Mouse (Mus musculus): ENCODE data around the gene Dip2c. TPM values are rescaled to one million over a fixed set of nuclear protein-coding genes. Genes with fewer than 3 reads are reported as not detected.

The Dip2c gene
- total RNA-seq, 2 experiments from 2014 or later: 63.2 to 67.0 TPM

DNA sequence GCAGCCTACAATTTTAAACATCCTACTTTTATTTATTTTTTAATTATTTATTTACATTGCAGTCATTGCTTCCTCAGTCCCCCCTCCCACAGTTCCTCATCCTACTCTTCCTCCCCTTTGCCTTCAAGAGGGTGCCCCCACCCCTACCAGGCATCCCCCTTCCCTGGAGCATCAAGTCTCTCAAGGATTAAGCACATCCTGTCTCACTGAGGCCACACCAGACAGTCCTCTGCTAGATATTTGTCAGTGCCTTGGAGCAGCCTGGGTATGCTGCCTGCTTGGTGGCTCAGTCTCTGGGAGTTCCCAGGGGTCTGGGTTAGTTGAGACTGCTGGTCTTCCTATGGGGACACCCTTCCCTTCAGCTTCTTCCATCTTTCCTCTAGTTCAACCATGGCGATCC lies 397.8 kb downstream of the Dip2c start:
- no peak for DNase-seq

DNA sequence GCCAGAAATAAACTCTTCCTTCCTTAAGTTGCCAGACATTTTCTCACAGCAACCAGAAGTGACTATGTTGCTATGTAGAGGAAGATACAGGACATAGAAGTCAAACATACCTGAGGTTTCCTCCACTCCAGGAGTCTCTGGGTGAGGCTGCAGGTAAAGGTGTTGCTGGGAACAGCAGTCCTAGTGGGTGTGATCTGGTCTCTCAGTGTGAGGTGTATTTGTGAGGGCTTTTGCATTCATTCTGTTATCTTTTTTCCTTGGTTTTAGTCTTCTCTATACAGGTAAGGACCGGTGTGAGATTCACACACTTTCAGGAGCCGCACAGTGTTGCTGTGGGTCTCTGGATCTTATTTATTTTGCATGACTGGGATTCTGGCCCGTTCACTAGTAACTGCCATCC lies 405.2 kb downstream of the Dip2c start:
- no peak for DNase-seq

DNA sequence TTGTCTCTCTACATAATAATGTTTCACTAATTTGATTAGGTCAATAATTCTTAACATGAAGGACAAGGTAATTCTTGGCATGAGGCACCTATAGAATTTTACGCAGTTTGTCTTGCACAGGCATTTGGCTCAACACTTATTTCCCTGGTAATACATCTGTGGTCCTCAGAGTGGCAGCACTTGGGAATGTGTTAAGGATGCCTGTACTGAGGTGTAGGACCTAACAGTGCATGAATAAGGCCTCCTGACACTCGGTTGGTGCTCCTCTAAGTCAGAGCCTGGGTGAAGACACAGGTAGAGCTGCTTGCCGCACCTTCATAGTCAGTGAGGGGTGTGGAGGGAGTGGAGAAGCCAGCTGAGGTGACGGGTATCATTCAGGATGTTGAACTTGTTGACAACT lies 407.0 kb downstream of the Dip2c start:
- no peak for DNase-seq

DNA sequence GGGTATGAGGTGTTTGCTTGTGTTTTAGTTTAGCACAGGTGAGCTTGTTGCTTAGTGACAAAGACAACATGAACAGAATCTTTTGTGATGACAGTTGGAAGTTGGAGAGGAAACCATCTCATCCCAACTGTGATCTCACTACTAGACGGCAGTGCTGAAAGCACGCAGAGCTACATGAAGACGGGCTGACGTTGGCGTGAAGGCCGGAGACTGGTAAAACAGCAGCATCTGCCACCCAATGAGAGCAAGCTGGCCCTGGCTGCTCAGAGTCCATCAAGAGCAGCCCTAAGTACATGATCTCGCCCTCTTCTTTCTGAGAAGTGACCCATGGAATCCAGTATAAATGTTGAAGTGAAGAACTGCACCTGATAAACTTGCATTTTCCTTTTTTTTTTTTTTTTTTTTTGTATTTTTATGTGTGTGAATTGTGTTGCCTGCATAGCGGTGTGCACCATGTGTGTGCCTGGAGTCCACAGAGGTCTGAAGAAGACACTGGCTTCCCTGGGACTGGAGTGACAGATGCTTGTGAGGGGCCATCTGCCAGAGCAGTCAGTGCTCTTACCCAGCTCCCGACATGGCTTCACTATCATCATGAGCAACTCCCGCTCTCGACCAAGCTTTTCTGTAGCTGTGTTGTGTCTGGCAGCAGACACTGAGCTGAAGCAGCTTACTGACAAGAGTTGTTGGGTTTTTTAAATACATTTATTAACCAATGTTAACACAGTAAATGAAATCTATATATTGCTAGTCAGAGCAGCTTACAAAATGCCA lies 408.0 kb downstream of the Dip2c start:
- DNase-seq: no peak

DNA sequence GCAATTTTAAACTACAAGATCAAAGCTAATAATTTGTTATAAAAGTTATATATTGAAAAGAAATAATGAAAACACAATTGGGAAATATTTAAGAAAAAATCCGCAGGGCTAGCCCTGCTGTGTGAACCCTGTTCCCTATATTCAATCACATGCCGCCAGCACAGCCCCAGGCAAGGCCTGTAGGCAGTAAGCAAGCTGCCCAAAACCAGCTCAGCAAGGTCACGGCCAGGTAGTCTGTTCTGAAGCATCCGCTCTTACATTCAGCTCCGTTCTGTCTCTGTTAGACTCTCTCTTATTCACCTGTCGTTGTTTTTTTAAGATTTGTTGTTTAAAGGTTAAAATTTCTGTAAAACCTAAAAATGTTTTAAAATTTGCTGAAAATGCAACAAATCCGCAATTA lies 409.9 kb downstream of the Dip2c start:
- no peak for DNase-seq

DNA sequence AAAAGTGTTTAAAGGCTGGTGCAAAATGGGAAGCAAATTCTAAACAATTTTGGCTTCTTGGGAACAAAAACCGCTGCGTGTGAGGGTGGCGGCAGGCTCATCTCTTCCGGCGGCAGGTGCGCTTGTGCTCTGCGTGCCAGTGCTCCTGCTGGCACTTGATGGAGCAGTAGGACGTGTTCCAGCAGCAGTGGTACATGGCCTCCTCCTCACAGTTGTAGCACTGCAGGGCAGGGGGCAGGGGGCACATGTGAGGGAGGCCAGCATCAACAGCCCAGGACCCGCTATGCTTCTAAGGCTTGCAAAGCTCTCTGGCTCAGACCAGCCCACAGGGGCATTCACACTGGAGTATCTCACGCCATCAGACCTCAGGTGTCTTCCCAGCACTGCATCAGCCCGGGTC lies 410.4 kb downstream of the Dip2c start:
- no peak for DNase-seq

DNA sequence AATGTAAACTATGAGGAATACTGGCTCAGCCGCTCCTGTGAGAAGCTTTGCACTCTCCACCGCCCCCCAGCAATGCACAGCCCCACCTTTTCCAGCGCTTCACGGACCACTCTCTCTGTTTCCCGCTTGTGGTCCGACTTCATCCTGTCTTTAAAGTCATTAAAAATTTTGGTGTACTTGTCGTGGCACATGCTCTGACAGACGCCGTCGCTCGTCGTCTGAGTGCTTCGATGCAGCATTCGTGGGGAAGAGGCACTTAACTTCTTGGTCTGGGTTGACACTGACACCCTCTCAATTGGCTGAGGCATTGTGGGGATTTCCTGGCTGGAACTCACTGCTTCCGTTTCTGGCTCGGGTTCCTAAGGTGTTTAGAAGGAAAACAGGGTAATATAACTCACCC lies 413.0 kb downstream of the Dip2c start:
- DNase-seq: no peak

DNA sequence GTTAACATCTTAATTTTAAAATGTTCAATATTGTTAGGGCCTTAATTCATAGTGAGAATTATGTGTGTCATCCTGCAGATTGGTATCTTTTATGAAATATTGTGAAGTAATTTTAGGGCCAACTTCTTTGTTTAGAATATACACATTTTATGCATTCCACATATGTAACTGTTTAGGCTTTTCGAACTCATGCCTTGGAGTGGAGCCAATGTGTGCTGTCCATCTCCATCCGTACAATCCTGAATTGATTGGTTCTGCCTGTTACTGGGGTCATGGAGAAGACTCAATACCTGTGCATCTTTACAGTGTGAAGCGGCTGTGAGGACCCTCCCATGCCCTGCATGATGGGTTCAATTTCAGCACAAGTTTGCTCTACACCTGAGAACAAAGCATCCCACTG lies 416.5 kb downstream of the Dip2c start:
- DNase-seq: no peak

DNA sequence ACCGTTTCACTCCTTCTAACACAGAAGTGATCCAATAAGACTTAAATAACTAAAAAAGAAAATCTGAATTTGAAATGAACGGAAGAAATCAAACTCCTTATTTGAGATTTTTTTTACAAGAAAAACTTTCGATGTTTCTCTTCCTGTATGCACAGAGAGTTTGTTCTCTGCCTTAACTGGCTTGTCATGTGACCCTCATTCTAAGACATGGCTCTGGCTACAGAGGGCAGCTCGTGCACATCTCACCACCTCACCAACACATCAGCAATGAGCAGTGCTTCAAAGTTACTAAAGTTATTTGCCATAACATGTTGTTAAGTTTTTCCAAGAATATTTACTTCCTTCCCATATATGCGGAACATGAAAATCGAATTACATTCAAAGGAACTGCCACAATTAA lies 418.3 kb downstream of the Dip2c start:
- no peak for DNase-seq

DNA sequence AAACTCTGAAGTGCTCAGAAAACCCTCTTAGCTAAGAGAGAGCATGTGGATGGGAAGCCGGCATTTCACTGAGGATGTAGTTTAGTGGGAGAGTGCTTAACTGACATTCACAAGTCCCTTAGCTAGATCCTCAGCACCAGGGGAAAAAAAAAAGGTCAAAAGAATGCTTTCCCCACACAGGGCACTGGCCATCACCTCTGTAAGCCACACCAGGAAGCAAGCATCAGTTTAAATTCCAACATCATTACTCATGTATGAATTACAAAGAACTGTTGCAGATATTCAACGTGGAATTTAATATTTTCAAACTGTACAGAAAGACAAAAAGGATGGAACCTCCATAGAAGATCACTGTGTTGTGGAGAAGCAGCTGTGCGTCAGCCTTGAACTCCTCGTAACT lies 419.1 kb downstream of the Dip2c start:
- DNase-seq: no peak

DNA sequence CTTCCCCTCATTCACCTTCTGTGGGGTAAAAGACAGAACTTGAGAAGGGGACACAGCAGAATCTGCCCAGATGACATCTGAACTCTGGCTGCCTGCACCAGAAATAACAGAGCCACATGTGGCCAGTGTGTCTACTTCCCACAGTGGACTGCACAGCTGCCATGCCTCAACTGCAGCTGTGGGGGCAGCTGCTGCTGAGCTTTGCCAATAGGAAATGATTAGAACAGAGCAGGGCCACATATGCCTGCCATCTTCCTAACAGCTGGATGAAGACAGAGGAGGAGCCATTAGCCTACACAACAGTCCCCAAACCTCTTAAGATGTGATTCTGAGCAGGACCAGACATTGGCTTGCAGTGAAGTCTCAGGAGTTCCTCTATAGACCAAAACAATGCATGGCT lies 419.5 kb downstream of the Dip2c start:
- peak; percentile 49 for DNase-seq

DNA sequence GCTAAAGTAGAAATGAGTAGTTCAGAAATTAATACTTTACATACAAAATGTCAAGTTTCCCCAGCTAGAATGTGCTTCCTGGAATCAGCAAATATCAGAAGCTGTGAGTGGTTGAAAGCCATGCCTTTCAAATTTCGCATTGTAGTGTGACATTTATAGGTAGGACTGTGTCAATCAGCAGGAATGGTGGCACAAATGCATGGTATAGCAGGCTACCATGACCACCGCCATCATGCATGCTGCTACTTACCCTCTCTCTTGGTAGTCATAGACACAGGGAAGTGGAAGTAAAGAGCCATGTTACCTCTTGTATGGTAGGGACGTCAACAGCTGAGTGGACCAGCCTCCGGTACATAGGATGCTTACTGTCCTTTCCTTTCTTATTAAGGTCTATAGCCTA lies 421.0 kb downstream of the Dip2c start:
- DNase-seq: no peak

DNA sequence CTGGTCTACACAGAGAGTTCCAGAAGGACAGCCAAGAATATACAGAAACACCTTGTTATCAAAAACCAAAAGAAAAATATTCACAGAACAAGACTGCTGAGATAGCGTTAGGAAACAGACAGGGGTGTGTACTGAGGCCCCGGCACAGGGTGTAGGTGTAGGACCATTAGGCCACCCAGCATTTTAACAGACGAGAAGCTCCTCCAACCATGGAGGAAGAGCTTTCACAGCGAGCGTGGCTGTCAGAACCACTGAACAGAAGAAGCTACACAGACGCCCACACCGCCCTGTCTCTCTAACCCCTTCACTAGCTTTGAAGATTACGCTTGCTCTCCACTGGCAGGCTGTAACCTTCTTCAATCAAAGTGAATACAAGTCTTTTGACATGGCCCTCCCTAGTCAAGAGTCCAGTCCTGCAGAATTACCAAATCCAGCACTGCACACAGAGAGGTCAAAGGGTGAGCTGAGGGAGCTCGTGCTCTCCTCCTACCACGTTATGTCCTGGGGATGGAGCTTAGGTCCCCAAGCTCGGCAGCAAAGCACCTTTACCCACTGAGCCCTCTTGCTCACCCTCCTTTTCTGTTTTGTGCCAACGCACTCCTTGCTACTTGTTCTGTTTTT lies 426.4 kb downstream of the Dip2c start:
- no peak for DNase-seq

DNA sequence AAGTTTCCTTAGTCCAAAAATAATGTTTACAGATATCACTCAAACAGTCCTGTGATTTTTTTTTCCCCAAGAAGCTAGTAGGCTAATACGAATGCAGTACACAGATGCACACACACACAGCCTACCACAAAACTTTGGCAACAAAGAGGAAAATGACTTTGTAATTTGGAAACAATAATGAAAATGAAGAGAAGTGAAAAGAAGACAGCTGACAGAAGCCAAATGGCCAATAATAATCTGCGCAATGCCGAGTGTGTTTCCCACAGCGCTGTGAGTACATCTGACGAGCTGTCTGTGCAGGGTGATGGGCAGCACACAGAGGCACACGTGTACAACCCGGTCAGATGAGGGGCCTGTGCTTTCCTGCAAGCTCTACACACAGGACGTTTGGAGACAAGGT lies 430.4 kb downstream of the Dip2c start:
- no peak for DNase-seq

DNA sequence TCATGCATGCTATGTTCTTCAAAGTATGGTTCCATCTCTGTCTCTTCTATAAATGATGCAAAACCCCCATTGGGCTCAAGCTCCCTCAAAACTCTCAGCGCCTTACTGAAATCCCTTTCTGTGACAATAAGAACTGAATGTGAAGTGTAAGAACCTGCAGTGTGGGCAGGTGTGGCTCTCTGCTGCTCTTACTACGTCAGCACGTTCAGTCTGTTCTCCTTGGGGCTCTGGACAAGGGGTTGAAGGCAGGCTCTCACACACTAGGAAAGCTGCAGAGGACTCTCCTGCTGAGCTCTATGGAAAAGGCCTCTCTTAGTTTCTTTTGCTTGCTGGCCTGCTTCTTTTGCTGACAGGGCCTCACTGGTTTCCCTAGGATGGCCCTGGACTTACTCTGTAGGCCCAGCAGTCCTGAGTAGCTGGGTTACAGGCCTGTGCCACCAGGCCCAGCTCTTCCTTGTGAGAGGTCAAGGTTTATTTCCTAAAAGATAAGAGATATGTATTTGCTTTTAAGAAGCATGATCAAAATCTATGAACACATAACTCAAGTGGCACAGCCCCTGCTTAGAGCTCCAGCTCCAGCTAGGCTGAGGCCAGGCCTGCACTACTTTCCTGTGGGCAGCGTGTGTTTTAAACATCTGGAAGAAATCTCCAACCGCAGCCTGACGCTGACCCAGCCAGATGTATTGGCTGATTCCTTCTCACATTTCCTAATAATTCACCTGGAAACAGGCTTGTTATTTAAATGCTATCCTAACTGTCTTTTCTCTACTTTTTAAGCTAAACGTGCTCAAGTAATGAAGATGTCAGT lies 432.3 kb downstream of the Dip2c start:
- no peak for DNase-seq

DNA sequence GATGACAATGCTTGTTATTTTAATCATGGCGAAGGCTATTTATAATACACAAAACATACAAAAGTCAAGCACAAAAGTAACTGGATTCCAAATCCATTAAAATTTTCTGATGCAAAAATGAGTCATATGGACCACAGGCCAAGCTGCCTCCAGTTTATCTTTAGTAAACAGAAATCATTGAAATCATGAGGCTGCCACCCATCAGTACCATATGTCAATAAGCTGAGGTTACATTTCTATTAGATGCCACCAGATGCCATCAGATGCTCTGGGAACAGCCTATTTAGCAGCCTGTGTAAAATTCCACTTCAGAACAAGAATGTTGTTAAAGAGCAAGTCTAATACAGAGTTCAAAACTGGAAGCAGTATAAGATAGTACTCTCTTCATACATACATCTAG lies 436.1 kb downstream of the Dip2c start:
- no peak for DNase-seq

DNA sequence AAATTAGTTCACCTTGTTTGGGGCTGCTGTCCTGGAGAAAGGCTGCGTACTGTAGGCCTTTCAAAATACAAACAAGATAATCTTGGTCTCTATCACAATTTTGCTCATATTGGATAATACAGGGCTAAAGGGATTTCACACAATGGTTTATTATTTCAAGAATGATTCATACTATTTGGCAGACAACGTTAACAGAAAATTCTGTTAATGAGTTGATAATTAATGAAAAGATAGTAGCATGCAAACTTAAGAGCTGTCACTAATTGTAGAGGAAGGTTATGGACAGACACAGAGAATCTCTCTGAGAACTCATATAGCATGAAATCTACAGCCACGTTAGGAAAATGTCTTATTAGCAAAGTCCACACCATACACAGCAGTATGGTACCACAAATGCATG lies 436.6 kb downstream of the Dip2c start:
- DNase-seq: no peak

DNA sequence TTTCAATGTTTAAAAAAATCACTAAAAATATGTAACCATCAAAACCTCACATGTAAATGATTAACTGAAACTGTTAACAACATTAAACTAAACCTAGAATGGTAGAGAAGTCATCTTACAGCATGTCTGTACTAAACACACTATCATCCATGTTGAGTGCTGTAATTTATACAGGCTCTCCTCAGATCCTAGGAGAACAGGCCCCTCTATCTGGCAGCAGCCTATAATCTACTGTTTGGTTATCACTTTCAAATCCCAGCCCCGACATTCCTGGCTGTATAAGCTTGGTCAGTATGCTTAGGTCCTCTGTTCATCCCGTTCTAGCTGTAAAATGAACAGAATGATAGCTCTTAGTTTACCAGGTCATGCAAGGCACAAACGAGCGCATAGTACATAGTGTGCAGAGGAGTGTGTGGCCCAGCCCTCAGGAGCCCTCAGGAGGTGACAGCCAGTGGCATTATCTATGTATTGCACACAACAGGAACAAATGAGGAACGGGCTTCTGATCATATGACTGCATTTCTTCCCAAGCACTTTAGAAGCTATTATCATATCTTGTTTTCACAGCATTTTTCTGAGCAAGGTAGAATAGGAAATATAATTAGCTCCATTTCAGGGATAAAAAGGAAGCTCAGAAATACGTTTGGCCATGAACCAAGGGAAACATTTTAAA lies 437.3 kb downstream of the Dip2c start:
- no peak for DNase-seq

DNA sequence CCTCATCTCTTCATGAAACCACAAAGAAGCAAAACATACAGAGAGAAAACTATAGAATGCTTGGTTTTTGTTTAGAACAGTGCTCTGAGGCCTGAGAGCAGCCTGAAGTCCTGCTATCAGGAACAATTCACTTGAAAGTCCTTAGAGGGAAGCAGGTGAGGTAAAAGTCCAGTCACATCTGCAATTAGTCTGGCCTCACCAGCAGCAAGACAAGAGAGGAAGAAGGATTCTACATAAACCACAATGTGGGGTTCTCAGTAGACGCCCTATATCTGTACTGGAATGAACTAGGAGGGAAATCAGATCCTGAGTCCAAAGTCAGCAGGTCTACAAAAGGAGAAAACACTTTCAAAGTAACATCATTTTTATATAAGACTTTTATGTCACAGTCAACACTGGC lies 438.9 kb downstream of the Dip2c start:
- DNase-seq: no peak
